Mouse (Mus musculus) myocyte (in vitro differentiated cells): ENCODE results near the gene 9330159F19Rik.

Source experiments
- MAX ChIP-seq: IDR thresholded peaks from one replicate; pipeline ENCODE4 v1.6.1; 2011; ENCODE audit warnings: low read depth, mild to moderate bottlenecking, control low read depth
- POLR2A ChIP-seq: IDR thresholded peaks from one replicate; pipeline ENCODE4 v1.6.1; 2011; ENCODE audit warnings: low read depth, mild to moderate bottlenecking, control low read depth, moderate library complexity; ENCODE audit not compliant: insufficient read length

- TF ChIP-seq POLR2A (no peak), MAX (no peak)
Measured at GRCm38 (mm10) chr10:29206730-29207129, 4.7 kb upstream of the 9330159F19Rik start.
